Mouse (Mus musculus) 3134 (cell line): ENCODE results near the gene Gps2.

Source experiments
- DNase-seq: peaks from one replicate; pipeline ENCODE4 v3.0.0-alpha.2; 2011; ENCODE audit warnings: low spot score; ENCODE audit not compliant: insufficient read length; ENCODE audit errors: extremely low read depth

Gps2 gene

DNA sequence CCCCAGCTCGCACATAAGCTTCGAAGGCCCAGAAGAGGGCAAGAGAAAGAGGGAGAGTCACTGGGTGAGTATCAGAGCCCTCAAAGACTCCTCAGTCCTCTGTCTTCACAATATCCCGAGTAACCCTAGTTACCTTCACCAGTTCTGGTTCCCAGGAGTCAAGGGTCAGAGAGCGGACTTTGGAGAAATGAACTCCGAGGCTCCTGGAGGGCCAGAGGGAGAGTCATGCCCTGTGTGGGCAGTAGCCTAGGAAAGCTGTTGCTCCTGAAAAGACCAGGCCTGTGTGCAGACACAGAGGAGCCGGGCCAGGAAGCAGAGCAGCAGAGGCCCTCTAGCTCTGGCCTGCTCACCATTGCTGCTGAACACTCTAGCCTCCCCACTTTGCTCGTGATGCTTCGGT lies 29.0 kb upstream of the Gps2 start:
- DNase-seq: no peak

DNA sequence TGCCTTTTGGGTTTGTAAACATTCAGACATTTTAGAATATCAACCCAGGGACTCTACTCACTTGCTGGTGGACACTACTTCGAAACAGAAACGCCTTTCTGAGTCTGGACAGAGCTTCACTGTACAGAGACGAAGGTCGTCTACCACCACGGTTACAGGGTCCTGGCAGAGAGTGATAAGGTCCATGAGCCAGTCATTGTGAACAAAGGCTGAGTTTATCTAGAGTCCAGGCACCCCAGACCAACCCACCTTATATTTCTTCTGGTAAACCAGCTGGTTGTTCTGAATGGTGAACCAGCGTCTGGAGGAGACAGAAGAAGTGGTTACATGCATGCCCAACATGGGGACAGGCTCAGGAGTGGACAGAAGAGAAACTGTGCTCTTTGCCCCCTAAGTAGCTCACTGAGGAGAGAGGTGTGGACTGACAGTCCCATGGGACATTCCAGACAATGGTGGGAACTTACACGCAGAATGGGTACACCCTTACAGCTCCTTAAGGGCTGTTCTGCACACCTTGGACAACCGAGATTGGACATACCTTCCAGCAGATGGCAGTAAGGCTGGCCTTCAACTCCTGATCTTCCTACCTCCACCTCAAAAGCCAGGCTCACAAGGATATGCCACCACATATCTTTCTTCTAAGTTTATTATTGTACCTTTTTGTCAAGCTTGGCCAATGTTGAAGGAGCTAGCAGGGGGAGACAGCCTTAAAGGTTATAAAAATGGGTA lies 26.6 kb upstream of the Gps2 start:
- DNase-seq: no peak

DNA sequence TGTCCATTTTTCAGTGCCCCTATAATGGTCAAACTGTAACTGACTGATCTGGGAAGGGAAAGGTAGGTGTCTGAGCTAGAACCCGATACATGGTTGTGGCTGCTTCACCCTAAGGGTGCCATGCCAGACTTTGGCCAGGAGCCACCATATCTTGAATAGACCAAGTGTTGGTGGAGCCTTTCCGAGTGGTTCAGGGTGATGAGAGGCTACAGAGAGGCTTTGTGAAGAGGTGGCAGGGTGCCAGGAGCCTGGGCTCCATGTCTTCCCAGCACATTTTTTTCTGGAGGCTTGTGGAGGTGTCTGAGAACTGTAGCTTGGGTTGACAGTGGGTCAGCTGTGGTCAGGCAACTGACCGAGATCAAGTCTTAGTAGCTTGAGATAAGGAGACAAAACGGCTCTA lies 22.2 kb upstream of the Gps2 start:
- no peak for DNase-seq

DNA sequence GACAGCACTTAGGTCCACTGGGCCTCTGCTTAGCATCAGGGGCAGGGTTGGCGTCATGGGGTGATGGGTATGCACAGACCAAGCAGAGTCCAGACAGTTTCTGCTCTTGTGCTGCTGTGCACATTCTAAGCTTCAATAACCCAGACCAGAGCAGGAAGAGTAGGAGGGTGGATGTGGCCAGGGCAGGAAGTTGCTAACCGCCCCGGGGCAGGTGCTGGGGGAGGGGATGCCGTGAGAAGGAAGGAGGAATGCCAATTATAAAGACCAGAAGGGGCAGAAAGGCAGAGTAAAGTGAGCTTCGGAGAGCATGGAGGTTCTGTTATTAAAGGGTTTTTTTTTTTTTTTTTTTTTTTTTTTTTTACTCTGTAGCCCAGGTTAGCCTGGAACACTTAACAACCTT lies 19.0 kb upstream of the Gps2 start:
- DNase-seq: peak; percentile 55

DNA sequence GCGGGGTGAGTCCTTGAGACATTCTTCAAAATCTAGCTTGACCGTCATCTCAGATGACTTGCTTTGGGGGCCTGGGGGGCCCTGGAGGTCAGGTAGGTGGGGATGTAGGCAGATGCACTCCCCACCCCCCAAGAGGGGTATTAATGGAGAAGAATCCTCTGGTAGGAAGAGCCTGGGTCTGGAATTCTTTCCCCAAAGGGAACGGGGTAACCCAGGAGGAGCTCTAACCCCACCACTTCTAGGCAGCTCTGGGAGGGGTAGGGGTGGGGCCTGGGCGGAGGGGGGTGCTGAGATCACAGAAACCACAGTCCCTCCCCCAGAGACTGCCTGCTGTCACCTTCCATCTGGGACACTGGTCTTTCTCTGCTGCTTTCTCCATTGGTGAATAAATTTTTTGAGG lies 18.4 kb upstream of the Gps2 start, which contains the start of gene Acap1:
Acap1 (minus strand) TSS at position 249 of the 400 bp plus-strand sequence.
- no peak for DNase-seq

DNA sequence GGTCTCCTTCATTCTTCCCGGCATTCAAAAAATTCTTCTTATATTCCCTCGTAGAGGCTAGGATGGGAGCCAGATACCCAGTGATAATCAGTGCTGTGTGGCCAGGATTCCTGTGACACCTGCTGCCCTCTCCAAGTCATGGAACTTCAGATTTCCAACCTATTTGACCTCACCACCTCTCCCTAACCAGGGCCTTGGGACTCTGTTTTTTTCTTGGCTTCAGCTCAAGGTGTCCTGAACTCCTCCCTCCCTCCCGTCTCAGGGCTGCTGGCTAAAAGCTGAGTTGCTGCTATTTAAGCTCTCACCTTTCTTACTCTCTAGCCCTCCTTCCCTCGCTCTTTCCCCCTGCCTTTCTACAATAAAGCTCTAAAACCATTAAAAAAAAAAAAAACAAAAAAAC lies 13.8 kb upstream of the Gps2 start:
- no peak for DNase-seq

DNA sequence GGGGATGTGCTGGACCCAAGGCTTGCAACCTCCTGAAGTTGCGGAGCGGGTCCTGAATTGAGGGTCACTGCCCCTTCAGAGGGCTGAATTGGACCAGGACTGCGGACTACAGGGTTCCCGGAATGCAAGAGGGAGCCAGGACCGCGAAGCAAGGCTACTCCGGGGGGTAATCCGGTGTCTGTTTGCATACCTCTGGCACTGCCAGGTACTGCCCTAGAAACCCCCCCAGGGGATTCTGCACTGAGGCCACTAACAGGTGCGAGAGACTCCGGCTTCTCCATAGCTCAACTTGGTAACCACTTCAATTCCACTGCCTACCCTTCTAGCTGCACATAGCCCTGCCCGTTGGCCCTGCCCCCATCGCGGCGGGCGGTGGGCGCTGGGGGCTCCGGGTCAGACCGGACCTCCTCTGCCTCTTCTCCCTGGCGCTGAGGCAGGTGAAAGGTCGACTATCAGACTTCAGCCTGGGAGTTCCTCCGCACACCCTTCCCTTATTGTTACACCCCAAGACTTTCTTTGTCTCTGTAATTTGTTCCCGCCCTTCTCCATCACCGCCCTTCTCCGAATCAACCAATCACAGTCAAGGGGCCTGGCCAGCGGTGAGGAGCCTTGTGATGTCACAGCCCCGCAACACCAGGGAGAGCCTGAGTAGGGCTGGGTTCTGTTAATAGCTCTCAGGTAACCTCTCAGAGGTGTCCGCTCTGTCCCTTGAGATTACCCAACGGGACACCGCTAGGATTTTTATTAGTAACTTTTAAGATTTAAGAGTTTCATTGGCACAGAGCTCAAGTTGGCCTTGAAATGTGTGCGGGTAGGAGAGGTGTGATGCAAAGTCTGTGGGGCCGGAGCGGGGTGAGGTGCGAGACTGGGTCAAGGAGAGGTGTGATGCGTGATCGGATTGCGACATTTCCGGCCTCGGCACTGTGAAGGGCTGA lies 12.9 kb upstream of the Gps2 start, which contains the start of the genes 2810408A11Rik and Neurl4:
2810408A11Rik (minus strand) TSS at position 517 of the 935 bp plus-strand sequence.
Neurl4 (plus strand) TSS at position 602 of the 935 bp plus-strand sequence.
- DNase-seq: peak; percentile 85

DNA sequence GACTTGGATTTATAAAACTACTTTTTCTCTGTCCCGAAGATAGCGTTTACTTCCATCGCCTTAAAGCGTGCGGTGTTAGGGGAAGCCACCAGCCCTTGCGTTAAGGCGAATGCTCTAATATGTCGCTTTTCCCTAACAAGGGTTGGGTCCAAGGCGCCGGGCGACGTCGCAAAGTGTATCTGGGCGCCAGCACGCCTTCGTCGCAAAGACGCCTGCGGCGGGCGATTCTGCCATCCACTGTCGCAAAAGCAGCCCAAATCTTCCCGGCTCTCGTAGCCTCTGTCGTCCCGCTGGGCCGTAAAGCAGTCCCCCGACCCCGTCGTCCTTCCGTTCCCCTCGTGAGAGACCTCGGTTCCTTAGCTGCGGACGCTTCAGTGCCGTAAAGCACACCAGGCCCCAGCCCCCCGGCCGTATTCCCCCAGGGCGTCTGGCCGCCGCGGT lies 12.3 kb upstream of the Gps2 start:
- peak; percentile 99 for DNase-seq

DNA sequence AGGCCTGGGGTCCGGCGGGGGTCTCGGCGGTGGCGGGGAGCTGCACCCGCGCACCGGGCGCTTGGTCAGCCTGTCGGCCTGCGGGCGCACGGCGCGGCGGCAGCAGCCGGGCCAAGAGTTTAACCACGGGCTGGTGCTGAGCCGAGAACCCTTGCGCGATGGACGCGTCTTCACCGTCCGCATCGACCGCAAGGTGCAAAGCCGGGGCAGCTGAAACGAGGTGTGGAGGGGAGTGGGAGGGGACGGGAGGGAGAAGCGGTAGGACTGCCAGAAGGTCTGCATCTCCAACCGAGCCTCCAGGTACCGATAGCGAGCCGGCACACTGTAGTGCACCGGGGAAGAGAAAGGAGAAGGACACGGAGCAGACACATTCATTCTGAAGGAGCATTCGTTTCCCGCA lies 11.7 kb upstream of the Gps2 start:
- no peak for DNase-seq

DNA sequence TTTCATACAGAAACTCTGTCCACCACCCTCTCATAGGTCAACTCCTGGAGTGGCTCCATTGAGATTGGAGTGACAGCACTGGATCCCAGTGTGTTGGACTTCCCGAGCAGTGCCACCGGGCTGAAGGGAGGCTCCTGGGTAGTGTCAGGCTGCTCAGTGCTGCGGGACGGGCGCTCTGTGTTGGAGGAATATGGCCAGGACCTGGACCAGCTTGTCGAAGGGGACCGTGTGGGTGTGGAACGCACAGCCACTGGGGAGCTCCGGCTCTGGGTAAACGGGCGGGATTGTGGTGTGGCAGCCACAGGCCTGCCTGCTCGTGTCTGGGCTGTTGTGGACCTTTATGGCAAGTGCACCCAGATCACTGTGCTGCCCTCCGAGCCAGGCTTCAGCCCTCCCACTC lies 10.7 kb upstream of the Gps2 start:
- DNase-seq: no peak

DNA sequence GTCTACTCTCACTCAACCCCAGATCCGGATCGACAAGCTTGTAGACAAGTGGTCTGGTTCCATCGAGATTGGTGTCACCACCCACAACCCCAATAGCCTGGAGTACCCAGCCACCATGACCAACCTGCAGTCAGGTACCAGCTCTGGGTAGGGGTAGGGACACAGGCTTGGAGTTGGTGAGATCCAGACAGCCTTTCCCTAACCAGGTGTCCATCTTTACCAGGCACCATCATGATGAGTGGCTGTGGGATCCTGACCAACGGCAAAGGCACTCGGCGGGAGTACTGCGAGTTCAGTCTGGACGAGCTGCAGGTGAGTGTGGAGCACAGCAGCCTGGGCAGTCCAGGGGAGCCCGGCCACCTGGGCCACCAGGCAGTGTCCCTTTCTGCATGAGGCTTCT lies 9.4 kb upstream of the Gps2 start:
- no peak for DNase-seq

DNA sequence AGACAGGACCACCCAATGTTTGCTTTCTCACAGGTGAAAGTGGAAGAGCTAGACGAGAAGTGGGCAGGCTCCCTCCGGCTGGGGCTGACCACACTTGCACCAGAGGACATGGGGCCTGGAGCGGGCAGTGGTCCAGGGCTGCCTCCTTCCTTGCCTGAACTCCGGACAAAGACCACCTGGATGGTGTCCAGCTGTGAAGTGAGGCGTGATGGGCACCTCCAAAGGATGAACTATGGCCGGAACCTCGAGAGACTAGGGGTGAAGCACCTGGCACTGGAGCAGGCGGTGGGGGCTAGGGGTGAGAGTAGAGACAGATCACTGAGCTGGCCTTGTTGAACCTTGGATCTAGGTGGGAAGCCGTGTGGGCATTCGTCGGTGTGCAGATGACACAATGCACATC lies 5.0 kb upstream of the Gps2 start:
- no peak for DNase-seq

DNA sequence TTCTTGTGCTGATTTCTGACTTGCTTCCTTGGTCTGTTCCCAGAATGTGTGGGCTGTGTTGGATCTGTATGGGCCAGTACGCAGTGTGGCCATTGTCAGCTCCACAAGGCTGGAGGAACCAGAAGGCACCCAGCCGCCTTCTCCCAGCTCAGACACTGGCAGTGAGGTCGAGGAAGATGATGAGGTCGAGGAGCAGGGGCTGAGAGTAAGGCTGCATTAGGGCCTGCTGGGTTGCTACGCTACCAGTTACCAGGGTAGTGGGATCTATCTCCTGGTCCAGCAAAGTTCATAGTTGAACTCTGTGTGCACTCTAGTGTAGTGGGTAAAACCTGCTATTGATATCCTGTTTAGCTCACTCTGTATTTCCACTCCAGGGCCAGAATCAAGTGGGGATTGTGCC lies 4.5 kb upstream of the Gps2 start:
- no peak for DNase-seq

DNA sequence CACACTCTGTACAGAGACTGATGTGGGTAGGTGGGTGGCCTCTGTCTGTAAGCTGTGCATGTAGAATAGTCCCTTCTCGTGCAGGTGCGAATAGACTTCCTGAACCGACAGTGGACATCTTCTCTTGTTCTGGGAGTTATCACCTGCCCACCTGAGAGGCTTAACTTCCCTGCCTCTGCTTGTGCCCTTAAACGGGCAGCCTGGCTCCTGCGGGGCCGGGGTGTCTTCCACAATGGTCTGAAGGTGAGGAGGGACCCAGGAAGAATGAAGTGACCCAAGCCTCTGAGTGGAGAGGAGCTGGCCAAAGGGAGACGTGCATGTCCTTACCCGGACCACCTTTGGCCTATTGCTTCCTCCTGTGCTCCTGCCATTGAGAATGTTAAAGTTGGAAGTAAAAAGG lies 3.5 kb upstream of the Gps2 start:
- no peak for DNase-seq

DNA sequence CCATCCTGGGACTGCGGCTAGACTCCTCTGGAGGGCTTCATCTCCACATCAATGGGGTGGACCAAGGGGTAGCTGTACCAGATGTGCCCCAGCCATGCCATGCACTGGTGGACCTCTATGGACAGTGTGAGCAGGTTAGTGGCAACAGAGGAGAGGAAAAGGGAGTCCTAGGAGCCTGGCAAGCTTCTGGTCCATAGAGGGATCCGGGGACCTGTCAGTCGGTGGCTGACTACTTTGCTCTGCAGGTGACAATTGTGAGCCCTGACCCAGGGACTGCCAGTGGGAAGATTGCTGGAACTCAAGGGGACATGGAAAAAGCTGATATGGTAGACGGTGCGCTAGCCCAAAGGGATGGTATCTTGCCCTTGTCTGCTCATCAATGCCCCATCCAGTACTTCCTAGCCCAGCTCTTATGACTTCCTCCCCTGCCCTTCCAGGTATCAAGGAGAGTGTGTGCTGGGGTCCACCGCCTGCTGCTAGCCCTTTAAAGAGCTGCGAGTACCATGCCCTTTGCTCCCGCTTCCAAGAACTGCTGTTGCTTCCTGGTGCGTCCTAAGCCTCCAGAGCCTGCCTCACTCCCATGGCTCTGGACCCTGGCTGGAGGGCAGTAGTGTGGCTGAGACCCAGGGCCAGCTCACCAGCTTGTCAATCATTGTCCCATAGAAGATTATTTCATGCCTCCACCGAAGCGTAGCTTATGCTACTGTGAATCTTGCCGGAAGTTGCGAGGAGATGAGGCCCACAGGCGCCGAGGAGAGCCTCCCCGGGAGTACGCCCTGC lies 2.7 kb upstream of the Gps2 start:
- DNase-seq: no peak

DNA sequence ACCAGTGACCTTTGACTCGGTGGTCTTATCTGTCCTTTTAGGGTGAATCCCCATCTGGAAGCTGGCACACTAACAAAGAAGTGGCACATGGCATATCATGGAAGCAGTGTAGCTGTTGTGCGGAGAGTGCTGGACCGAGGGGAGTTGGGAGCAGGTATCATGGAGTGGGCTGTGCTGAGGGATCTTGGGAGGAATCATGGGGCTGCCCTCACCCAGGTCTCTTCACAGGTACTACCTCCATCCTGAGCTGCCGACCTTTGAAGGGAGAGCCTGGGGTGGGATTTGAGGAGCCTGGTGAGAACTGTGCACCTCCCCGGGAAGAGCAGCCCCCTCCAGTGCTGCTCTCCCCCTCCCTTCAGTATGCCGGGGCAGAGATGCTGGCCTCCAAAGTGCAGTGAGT lies 2.0 kb upstream of the Gps2 start:
- no peak for DNase-seq

DNA sequence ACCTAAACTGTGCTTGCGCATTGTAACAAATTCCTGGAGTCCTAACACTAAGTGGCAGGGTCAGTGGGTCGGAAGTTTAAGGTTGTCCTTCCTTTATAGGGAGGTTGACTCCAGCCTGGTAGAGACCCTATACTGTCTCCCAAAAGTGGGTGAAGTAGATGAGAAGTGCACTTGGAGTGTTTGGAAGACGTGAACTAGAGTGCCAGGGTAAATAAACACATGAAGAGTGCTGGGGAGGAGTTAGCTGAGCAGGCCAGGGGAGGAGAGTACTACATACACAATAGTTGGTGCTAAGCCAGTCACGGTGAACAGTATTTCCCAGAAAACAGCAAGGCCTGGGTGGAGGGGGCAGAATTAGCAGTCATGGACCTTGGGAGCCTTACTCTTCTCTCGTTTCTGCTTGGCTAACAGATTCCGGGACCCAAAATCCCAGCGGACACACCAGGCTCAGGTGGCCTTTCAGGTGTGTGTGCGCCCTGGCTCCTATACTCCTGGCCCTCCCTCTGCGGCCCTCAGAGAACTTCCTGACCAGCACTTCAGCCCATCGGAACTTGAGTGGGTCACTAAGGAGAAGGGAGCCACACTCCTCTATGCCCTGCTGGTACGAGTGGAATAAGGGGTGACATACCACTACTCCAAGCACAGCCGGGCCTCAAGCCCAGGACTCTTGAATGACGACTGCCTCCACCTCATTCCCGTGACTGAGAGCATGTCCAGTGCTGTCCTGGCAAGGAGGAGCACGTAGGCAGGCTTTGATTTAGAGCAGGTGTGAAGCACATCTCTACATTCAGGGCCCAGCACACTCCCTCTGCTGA lies 765 bp upstream of the Gps2 start:
- DNase-seq: no peak

DNA sequence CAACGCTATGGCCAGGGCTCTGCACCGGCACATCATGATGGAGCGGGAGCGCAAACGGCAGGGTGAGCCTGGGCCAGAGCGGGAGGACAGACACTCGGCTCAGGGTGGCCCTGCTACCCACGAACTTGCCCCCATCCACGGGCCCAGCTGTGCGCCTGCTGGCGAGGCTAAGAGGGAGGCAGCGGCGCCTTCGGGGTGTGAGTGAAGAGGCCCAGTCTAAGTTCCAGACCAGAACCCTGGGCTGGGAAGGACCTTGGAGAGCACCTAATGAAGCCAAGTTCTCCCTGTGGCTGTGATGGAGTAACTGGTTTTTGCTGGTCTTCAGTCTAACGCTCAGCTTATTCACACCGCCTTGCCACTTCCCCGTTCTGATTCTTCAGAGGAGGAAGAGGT lies 680 bp downstream of the Gps2 start:
- no peak for DNase-seq

DNA sequence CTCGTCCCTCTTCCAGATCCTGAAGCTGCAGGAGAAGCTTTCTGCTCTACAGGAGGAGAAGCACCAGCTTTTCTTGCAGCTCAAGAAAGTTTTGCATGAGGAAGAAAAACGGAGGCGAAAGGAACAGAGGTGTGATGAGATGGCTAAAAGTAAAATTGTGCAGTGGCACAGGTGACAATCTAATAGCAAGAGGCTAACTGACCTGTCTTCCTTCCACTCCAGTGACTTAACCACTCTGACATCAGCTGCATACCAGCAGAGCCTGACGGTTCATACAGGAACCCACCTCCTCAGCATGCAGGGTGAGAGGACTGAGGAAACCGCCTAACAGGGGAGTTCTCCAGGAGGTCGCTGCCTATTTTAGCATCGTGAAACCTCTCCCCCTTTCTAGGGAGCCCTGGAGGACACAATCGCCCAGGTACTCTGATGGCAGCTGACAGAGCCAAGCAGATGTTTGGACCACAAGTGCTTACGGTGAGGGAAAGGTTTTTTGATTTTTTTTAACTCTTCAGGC lies 1.3 kb downstream of the Gps2 start:
- DNase-seq: no peak
